In the genomic region with DNA sequence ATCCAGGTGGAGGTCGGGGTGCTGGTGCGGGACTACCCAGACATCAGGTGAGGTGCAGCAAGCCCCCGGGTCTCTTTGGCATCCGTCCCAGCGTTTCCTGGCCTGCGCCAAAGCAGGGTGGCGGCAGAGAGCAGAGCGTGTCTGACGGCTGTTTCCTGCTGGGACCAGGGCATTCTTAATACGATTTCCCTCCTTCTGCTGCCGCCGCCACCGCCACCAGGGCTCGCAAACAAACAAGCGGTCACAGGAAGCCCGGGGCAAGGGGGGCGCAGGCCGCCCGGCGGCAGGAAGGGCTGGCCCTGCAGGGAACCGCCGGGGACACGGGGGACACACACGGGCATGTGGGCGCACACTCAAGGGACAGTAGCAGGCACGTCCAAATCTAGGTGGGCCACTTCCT, we compare ENCODE assay signal across 8 mouse cellular contexts. TPM values are rescaled to one million over a fixed set of nuclear protein-coding genes. Genes with fewer than 3 reads are reported as not detected.
DNase-seq lines count a peak whose midpoint lies in the region; ATAC-seq lines count a peak whose summit lies in the region.

No protein-coding gene starts in this region.

- peak overlapping the region; percentile 50; the same call in 1 of the 2 replicates for H3K9ac ChIP-seq in forebrain, embryonic 13.5 days
- peak overlapping the region; percentile 37 for H3K9ac ChIP-seq in hindbrain, embryonic 16.5 days (ENCODE audit: low read depth, low read length)
- H3K9ac ChIP-seq in liver, embryonic 11.5 days (ENCODE audit: low read depth, low read length) = peak overlapping the region; percentile 18; the same call in 1 of the 2 replicates
- peak overlapping the region; percentile 13; the same call in 1 of the 2 replicates for H3K9ac ChIP-seq in midbrain, embryonic 15.5 days

- intact Hi-C loops in gastrocnemius, postnatal 36 days (cut with DNase I) = no loop called here

- peaks cover 13% of the 10 kb centered on the region for H3K4me1 ChIP-seq in forebrain, embryonic 13.5 days
- H3K4me1 ChIP-seq in hindbrain, embryonic 16.5 days (ENCODE audit: control insufficient read depth, insufficient read depth, low read depth, low read length) = no peaks in the 10 kb centered on the region; the same call in 1 of the 2 replicates
- no peaks in the 10 kb centered on the region; the same call in 1 of the 2 replicates for H3K4me1 ChIP-seq in liver, embryonic 11.5 days (replicated peaks; ENCODE audit: control insufficient read depth, insufficient read depth, low read length)
- peaks cover 13% of the 10 kb centered on the region; the same call in 1 of the 2 replicates for H3K4me1 ChIP-seq in midbrain, embryonic 15.5 days

- no peak overlapping the region; the same call in 1 of the 2 replicates for H3K4me3 ChIP-seq in forebrain, embryonic 13.5 days
- peak overlapping the region; percentile 9; the same call in 1 of the 2 replicates for H3K4me3 ChIP-seq in hindbrain, embryonic 16.5 days (ENCODE audit: low read length)
- 0 out of 2 replicates have a peak overlapping the region, but pooled peaks have one; percentile 12 for H3K4me3 ChIP-seq in liver, embryonic 11.5 days (ENCODE audit: low read depth, low read length)
- peak overlapping the region; percentile 22 for H3K4me3 ChIP-seq in midbrain, embryonic 15.5 days

- H3K36me3 ChIP-seq in forebrain, embryonic 13.5 days (ENCODE audit: poor library complexity, severe bottlenecking) = no peaks in the 10 kb centered on the region
- H3K36me3 ChIP-seq in hindbrain, embryonic 16.5 days (ENCODE audit: control insufficient read depth, insufficient read depth, low read length) = no peaks in the 10 kb centered on the region
- no peaks in the 10 kb centered on the region for H3K36me3 ChIP-seq in liver, embryonic 11.5 days (ENCODE audit: control insufficient read depth, insufficient read depth, low read length)
- no peaks in the 10 kb centered on the region for H3K36me3 ChIP-seq in midbrain, embryonic 15.5 days (replicated peaks)

- DNase-seq in gastrocnemius, postnatal 10 days = peak; percentile 34
- no peak for DNase-seq in gastrocnemius, postnatal 36 days
- no peak for DNase-seq in liver, embryonic 11.5 days (ENCODE audit: low spot score)
- DNase-seq in right cerebral cortex, postnatal 14 days = no peak
- DNase-seq in frontal cortex, adult 2 months (ENCODE audit: extremely low spot score in 1 of 2, low spot score in 1 of 2) = no peak

- H3K27ac ChIP-seq in forebrain, embryonic 13.5 days = no peak overlapping the region
- no peak overlapping the region for H3K27ac ChIP-seq in hindbrain, embryonic 16.5 days (ENCODE audit: low read depth, low read length)
- no peak overlapping the region for H3K27ac ChIP-seq in liver, embryonic 11.5 days (ENCODE audit: low read depth, low read length)
- no peak overlapping the region for H3K27ac ChIP-seq in midbrain, embryonic 15.5 days

- ATAC-seq in forebrain, embryonic 13.5 days = no peak
- no peak for ATAC-seq in hindbrain, embryonic 16.5 days
- no peak for ATAC-seq in liver, embryonic 11.5 days (replicated peaks; ENCODE audit: low FRiP score)
- ATAC-seq in midbrain, embryonic 15.5 days (replicated peaks) = no peak

- no peaks in the 10 kb centered on the region for H3K9me3 ChIP-seq in forebrain, embryonic 13.5 days (replicated peaks)
- no peaks in the 10 kb centered on the region for H3K9me3 ChIP-seq in hindbrain, embryonic 16.5 days (ENCODE audit: control insufficient read depth, low read length)
- no peaks in the 10 kb centered on the region for H3K9me3 ChIP-seq in liver, embryonic 11.5 days (ENCODE audit: control insufficient read depth, low read length)
- no peaks in the 10 kb centered on the region for H3K9me3 ChIP-seq in midbrain, embryonic 15.5 days

- peaks cover 65% of the 10 kb centered on the region for H3K27me3 ChIP-seq in forebrain, embryonic 13.5 days
- peaks cover 46% of the 10 kb centered on the region for H3K27me3 ChIP-seq in hindbrain, embryonic 16.5 days (replicated peaks; ENCODE audit: control insufficient read depth, insufficient read depth, low read length)
- peaks cover 27% of the 10 kb centered on the region for H3K27me3 ChIP-seq in liver, embryonic 11.5 days (replicated peaks; ENCODE audit: control insufficient read depth, insufficient read depth, low read length)
- peaks cover 59% of the 10 kb centered on the region for H3K27me3 ChIP-seq in midbrain, embryonic 15.5 days (replicated peaks)

- peak overlapping the region; percentile 44 for H3K4me2 ChIP-seq in forebrain, embryonic 13.5 days
- H3K4me2 ChIP-seq in hindbrain, embryonic 16.5 days (ENCODE audit: low read length) = peak overlapping the region; percentile 37
- peak overlapping the region; percentile 39 for H3K4me2 ChIP-seq in liver, embryonic 11.5 days
- H3K4me2 ChIP-seq in midbrain, embryonic 15.5 days = peak overlapping the region; percentile 34

- WGBS in forebrain, embryonic 13.5 days = 2% methylated on average over 26 of the region's 26 CpGs
- 3% methylated on average over 26 of the region's 26 CpGs for WGBS in hindbrain, embryonic 16.5 days
- 29% methylated on average over 26 of the region's 26 CpGs for whole genome bisulfite sequencing in liver, embryonic 11.5 days
- WGBS in midbrain, embryonic 15.5 days = 4% methylated on average over 26 of the region's 26 CpGs

RNA-seq across cellular contexts. Expression of a gene that starts 16.4 kb away (rescaled TPM):
- 1 to 10 TPM; 2.2 to 2.4 TPM for total RNA-seq in gastrocnemius, postnatal 10 days (2021)
- total RNA-seq in gastrocnemius, postnatal 36 days (2021) = 1 to 10 TPM; 1.5 to 1.7 TPM
- 3.3 and 3.4 TPM in 2 replicates for polyA plus RNA-seq in forebrain, embryonic 13.5 days (2015; fragmentation: Nextera tagmentation; extraction: Ambion mirVana)
- polyA plus RNA-seq in hindbrain, embryonic 16.5 days (2015; fragmentation: Nextera tagmentation; extraction: Ambion mirVana) = 3.5 and 4.2 TPM in 2 replicates
- polyA plus RNA-seq in liver, embryonic 11.5 days (2014; fragmentation: Nextera tagmentation; extraction: Ambion mirVana) = 2.0 and 2.1 TPM in 2 replicates
- polyA plus RNA-seq in midbrain, embryonic 15.5 days (2015; fragmentation: Nextera tagmentation; extraction: Ambion mirVana) = 4.8 and 5.0 TPM in 2 replicates
- 7.9 and 8.1 TPM in 2 replicates for polyA plus RNA-seq in frontal cortex, adult 2 months (2012; rRNA removed)

RNA-seq across cellular contexts. Expression of a gene that starts 16.5 kb away (rescaled TPM):
- total RNA-seq in gastrocnemius, postnatal 10 days (2021) = 10 to 100 TPM; 24.6 to 26.5 TPM
- total RNA-seq in gastrocnemius, postnatal 36 days (2021) = 1 to 10 TPM; 6.4 to 8.8 TPM
- 39.3 and 40.6 TPM in 2 replicates for polyA plus RNA-seq in forebrain, embryonic 13.5 days (2015; fragmentation: Nextera tagmentation; extraction: Ambion mirVana)
- polyA plus RNA-seq in hindbrain, embryonic 16.5 days (2015; fragmentation: Nextera tagmentation; extraction: Ambion mirVana) = 36.3 and 37.1 TPM in 2 replicates
- polyA plus RNA-seq in liver, embryonic 11.5 days (2014; fragmentation: Nextera tagmentation; extraction: Ambion mirVana) = 97.4 and 108 TPM in 2 replicates
- 38.3 and 39.1 TPM in 2 replicates for polyA plus RNA-seq in midbrain, embryonic 15.5 days (2015; fragmentation: Nextera tagmentation; extraction: Ambion mirVana)
- polyA plus RNA-seq in frontal cortex, adult 2 months (2012; rRNA removed) = 23.7 and 30.1 TPM in 2 replicates

RNA-seq across cellular contexts. Expression of a gene that starts 25.9 kb away (rescaled TPM):
- total RNA-seq in gastrocnemius, postnatal 10 days (2021) = not detected
- total RNA-seq in gastrocnemius, postnatal 36 days (2021) = not detected
- 0.15 and 0.21 TPM in 2 replicates for polyA plus RNA-seq in forebrain, embryonic 13.5 days (2015; fragmentation: Nextera tagmentation; extraction: Ambion mirVana)
- polyA plus RNA-seq in hindbrain, embryonic 16.5 days (2015; fragmentation: Nextera tagmentation; extraction: Ambion mirVana) = 0.99 and 2.3 TPM in 2 replicates
- polyA plus RNA-seq in liver, embryonic 11.5 days (2014; fragmentation: Nextera tagmentation; extraction: Ambion mirVana) = not detected in 2 replicates
- polyA plus RNA-seq in midbrain, embryonic 15.5 days (2015; fragmentation: Nextera tagmentation; extraction: Ambion mirVana) = 0.74 and 0.95 TPM in 2 replicates
- 1.0 and 1.4 TPM in 2 replicates for polyA plus RNA-seq in frontal cortex, adult 2 months (2012; rRNA removed)

RNA-seq across cellular contexts. Expression of a gene that starts 28.6 kb away (rescaled TPM):
- under 1 TPM; 0.59 to 0.86 TPM for total RNA-seq in gastrocnemius, postnatal 10 days (2021)
- total RNA-seq in gastrocnemius, postnatal 36 days (2021) = under 1 TPM; 0.51 to 0.72 TPM
- 0.13 and 0.29 TPM in 2 replicates for polyA plus RNA-seq in forebrain, embryonic 13.5 days (2015; fragmentation: Nextera tagmentation; extraction: Ambion mirVana)
- 0.97 and 1.5 TPM in 2 replicates for polyA plus RNA-seq in hindbrain, embryonic 16.5 days (2015; fragmentation: Nextera tagmentation; extraction: Ambion mirVana)
- 4.3 and 5.6 TPM in 2 replicates for polyA plus RNA-seq in liver, embryonic 11.5 days (2014; fragmentation: Nextera tagmentation; extraction: Ambion mirVana)
- 0.17 and 0.57 TPM in 2 replicates for polyA plus RNA-seq in midbrain, embryonic 15.5 days (2015; fragmentation: Nextera tagmentation; extraction: Ambion mirVana)
- polyA plus RNA-seq in frontal cortex, adult 2 months (2012; rRNA removed) = 0.32 and 0.40 TPM in 2 replicates

RNA-seq across cellular contexts. Expression of a gene that starts 33.1 kb away (rescaled TPM):
- total RNA-seq in gastrocnemius, postnatal 10 days (2021) = 10 to 100 TPM; 12.2 to 16.4 TPM
- total RNA-seq in gastrocnemius, postnatal 36 days (2021) = 10 to 100 TPM; 14.9 to 15.5 TPM
- polyA plus RNA-seq in forebrain, embryonic 13.5 days (2015; fragmentation: Nextera tagmentation; extraction: Ambion mirVana) = 11.7 and 12.2 TPM in 2 replicates
- 13.5 and 15.9 TPM in 2 replicates for polyA plus RNA-seq in hindbrain, embryonic 16.5 days (2015; fragmentation: Nextera tagmentation; extraction: Ambion mirVana)
- 6.7 and 7.7 TPM in 2 replicates for polyA plus RNA-seq in liver, embryonic 11.5 days (2014; fragmentation: Nextera tagmentation; extraction: Ambion mirVana)
- polyA plus RNA-seq in midbrain, embryonic 15.5 days (2015; fragmentation: Nextera tagmentation; extraction: Ambion mirVana) = 20.4 and 20.6 TPM in 2 replicates
- 47.5 and 49.9 TPM in 2 replicates for polyA plus RNA-seq in frontal cortex, adult 2 months (2012; rRNA removed)
